Comparison of ENCODE assay signal across 8 mouse cellular contexts in the genomic region with DNA sequence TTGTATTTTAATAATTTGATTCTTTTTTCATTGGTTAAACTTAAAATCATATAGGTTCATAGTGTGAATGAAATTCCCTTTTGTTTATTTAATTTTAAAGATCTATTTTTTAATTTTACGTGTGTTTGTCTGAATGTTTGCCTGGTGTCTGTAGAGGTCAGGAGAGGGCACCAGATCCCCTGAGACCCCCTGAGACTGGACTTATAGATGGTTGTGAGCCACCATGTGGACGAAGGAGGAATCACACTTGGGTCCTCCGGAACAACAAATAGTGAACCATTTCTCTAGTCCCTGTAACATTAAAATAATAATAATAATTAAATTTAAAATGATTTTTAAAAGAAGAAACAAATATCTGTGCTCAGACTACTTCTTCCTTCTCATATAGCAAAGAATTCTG. TPM values are rescaled to one million over a fixed set of nuclear protein-coding genes. Genes with fewer than 3 reads are reported as not detected.
DNase-seq lines count a peak whose midpoint lies in the region; ATAC-seq and TF ChIP-seq lines count a peak whose summit lies in the region.
"Had no signal": no experiment of that assay in that cellular context is flagged by ENCODE, and none has a peak within 500 bp of the region (broad histone marks: within the 10 kb centered on the region; RNA-seq: fewer than 3 reads in every experiment).

No protein-coding gene starts in this region.

- H3K9ac ChIP-seq in liver, embryonic 13.5 days = no peak overlapping the region

- peak; percentile 92 for TF ChIP-seq CTCF in layer of hippocampus, adult 2 months (conservative IDR thresholded peaks at IDR 0.05)
- peak; percentile 79 for TF ChIP-seq CTCF in E14TG2a.4 (conservative IDR thresholded peaks at IDR 0.05; ENCODE audit: low read length)
- peak; percentile 82; the same call in 1 of the 2 replicates for TF ChIP-seq CTCF in small intestine, adult 2 months (IDR thresholded peaks at IDR 0.05; ENCODE audit: extremely low read depth, insufficient read length, insufficient replicate concordance, low read depth, low read length)

- no peaks in the 10 kb centered on the region for H3K4me1 ChIP-seq in E14TG2a.4 (replicated peaks; ENCODE audit: low read depth, low read length)
- no peaks in the 10 kb centered on the region for H3K4me1 ChIP-seq in liver, embryonic 13.5 days (replicated peaks)
- no peaks in the 10 kb centered on the region for H3K4me1 ChIP-seq in small intestine, adult 2 months (ENCODE audit: control insufficient read depth, insufficient read depth, insufficient read length, low read length)

- H3K27ac ChIP-seq in layer of hippocampus, adult 2 months = no peak overlapping the region
- H3K27ac ChIP-seq in liver, embryonic 13.5 days = no peak overlapping the region
- H3K27ac ChIP-seq in small intestine, adult 2 months (ENCODE audit: insufficient read depth, low read depth, low read length) = no peak overlapping the region

- DNase-seq in layer of hippocampus, adult 2 months (ENCODE audit: low spot score in 2 of 2) = peak in 1 of 2 experiments; percentile 54
- DNase-seq in layer of hippocampus, adult 9-10 months (ENCODE audit: low spot score) = no peak
- peak; percentile 34 for DNase-seq in gastrocnemius, postnatal 10 days
- DNase-seq in liver, embryonic 13.5 days = peak; percentile 18

- H3K4me3 ChIP-seq in layer of hippocampus, adult 2 months = no peak overlapping the region
- no peak overlapping the region for H3K4me3 ChIP-seq in E14TG2a.4 (replicated peaks; ENCODE audit: low read length)
- H3K4me3 ChIP-seq in liver, embryonic 13.5 days (replicated peaks) = no peak overlapping the region
- H3K4me3 ChIP-seq in small intestine, adult 2 months (ENCODE audit: low read depth, low read length) = no peak overlapping the region
- H3K4me3 ChIP-seq: erythroblast, embryonic 14.5 days had no signal

- H3K36me3 ChIP-seq in E14TG2a.4 (ENCODE audit: insufficient read depth, low read length) = no peaks in the 10 kb centered on the region
- H3K36me3 ChIP-seq in liver, embryonic 13.5 days = no peaks in the 10 kb centered on the region
- no peaks in the 10 kb centered on the region for H3K36me3 ChIP-seq in small intestine, adult 2 months (ENCODE audit: control insufficient read depth, insufficient read depth, low read length)

- WGBS in liver, embryonic 13.5 days (ENCODE audit: insufficient replicate concordance) = 18% methylated on average over 3 of the region's 3 CpGs
- 11% methylated on average over 3 of the region's 3 CpGs for WGBS in small intestine, adult 2 months

- H3K4me2 ChIP-seq in liver, embryonic 13.5 days = no peak overlapping the region

- no peak for TF ChIP-seq POLR2A in small intestine, adult 2 months (IDR thresholded peaks at IDR 0.05; ENCODE audit: low read depth, low read length)

- no peaks in the 10 kb centered on the region for H3K9me3 ChIP-seq in E14TG2a.4 (ENCODE audit: low read length)
- no peaks in the 10 kb centered on the region for H3K9me3 ChIP-seq in liver, embryonic 13.5 days (replicated peaks)

- H3K27me3 ChIP-seq in E14TG2a.4 (ENCODE audit: insufficient read depth, low read length) = peaks cover 26% of the 10 kb centered on the region
- no peaks in the 10 kb centered on the region for H3K27me3 ChIP-seq in liver, embryonic 13.5 days
- no peaks in the 10 kb centered on the region; the same call in 1 of the 2 replicates for H3K27me3 ChIP-seq in small intestine, adult 2 months (ENCODE audit: control insufficient read depth, insufficient read depth, low read length)

- peak; percentile 73 for ATAC-seq in activated CD4-positive, CD25-positive, alpha-beta regulatory T cell, adult 4 months
- ATAC-seq in liver, embryonic 13.5 days (ENCODE audit: low read depth) = no peak

RNA-seq across cellular contexts. Expression of a gene that starts 7.7 kb away (rescaled TPM):
- 10 to 100 TPM; 46.7 to 55.1 TPM for total RNA-seq in layer of hippocampus, adult 2 months (2021)
- polyA plus RNA-seq in activated CD4-positive, CD25-positive, alpha-beta regulatory T cell, adult 4 months (2017; shearing (Covaris generic)) = 1 to 10 TPM; 3.9 to 6.9 TPM
- total RNA-seq in gastrocnemius, postnatal 10 days (2021) = 10 to 100 TPM; 23.4 to 25.3 TPM
- polyA plus RNA-seq in liver, embryonic 13.5 days (2015; fragmentation: Nextera tagmentation; extraction: Ambion mirVana) = 16.6 and 20.9 TPM in 2 replicates
- polyA plus RNA-seq in small intestine, adult 2 months (2012; rRNA removed) = 16.7 and 31.0 TPM in 2 replicates

RNA-seq across cellular contexts. Expression of a gene that starts 59.9 kb away (rescaled TPM):
- 1 to 10 TPM; 7.1 to 7.6 TPM for total RNA-seq in layer of hippocampus, adult 2 months (2021)
- polyA plus RNA-seq in activated CD4-positive, CD25-positive, alpha-beta regulatory T cell, adult 4 months (2017; shearing (Covaris generic)) = not detected
- under 1 TPM; 0.42 to 0.56 TPM for total RNA-seq in gastrocnemius, postnatal 10 days (2021)
- 0.06 and 0.09 TPM in 2 replicates for polyA plus RNA-seq in liver, embryonic 13.5 days (2015; fragmentation: Nextera tagmentation; extraction: Ambion mirVana)
- polyA plus RNA-seq in small intestine, adult 2 months (2012; rRNA removed) = 1.1 and 1.3 TPM in 2 replicates
- polyA plus RNA-seq: erythroblast, embryonic 14.5 days had no signal
